In genomic region chr9:37349050-37349449, GRCm38 (mm10) we compare ENCODE assay signal across 7 mouse cellular contexts. TPM values are rescaled to one million over a fixed set of nuclear protein-coding genes. Genes with fewer than 3 reads are reported as not detected.
DNase-seq lines count a peak whose midpoint lies in the region; ATAC-seq and TF ChIP-seq lines count a peak whose summit lies in the region.

No protein-coding gene starts in this region.

- WGBS in lung, postnatal 0 days = 89% methylated on average over 3 of the region's 3 CpGs
- 89% methylated on average over 3 of the region's 3 CpGs for WGBS in forebrain, embryonic 11.5 days
- 88% methylated on average over 3 of the region's 3 CpGs for WGBS in limb, embryonic 13.5 days
- WGBS in stomach, embryonic 14.5 days = 92% methylated on average over 3 of the region's 3 CpGs

- no peaks in the 10 kb centered on the region for H3K9me3 ChIP-seq in lung, postnatal 0 days (ENCODE audit: low read length)
- H3K9me3 ChIP-seq in forebrain, embryonic 11.5 days (ENCODE audit: control insufficient read depth, low read length) = no peaks in the 10 kb centered on the region
- H3K9me3 ChIP-seq in limb, embryonic 13.5 days = no peaks in the 10 kb centered on the region
- H3K9me3 ChIP-seq in stomach, embryonic 14.5 days (ENCODE audit: control insufficient read depth, low read depth, low read length) = no peaks in the 10 kb centered on the region

- ATAC-seq in lung, postnatal 0 days = no peak
- no peak for ATAC-seq in forebrain, embryonic 11.5 days (replicated peaks; ENCODE audit: low FRiP score)
- ATAC-seq in limb, embryonic 13.5 days (ENCODE audit: low FRiP score, low read depth) = no peak
- ATAC-seq in stomach, embryonic 14.5 days (ENCODE audit: insufficient number of reproducible peaks, insufficient read depth, low FRiP score, low read depth) = no peak

- no peak for TF ChIP-seq EP300 in lung, postnatal 0 days (IDR thresholded peaks at IDR 0.05)

- H3K27ac ChIP-seq in lung, postnatal 0 days (ENCODE audit: low read length) = peak overlapping the region; percentile 84; the same call in 1 of the 2 replicates
- H3K27ac ChIP-seq in forebrain, embryonic 11.5 days (ENCODE audit: low read depth, low read length) = no peak overlapping the region
- no peak overlapping the region for H3K27ac ChIP-seq in limb, embryonic 13.5 days
- H3K27ac ChIP-seq in stomach, embryonic 14.5 days (ENCODE audit: low read length) = peak overlapping the region; percentile 92

- no peaks in the 10 kb centered on the region for H3K27me3 ChIP-seq in lung, postnatal 0 days (replicated peaks; ENCODE audit: insufficient read depth, low read length)
- H3K27me3 ChIP-seq in forebrain, embryonic 11.5 days (ENCODE audit: control insufficient read depth, insufficient read depth, low read length) = no peaks in the 10 kb centered on the region
- no peaks in the 10 kb centered on the region for H3K27me3 ChIP-seq in limb, embryonic 13.5 days
- no peaks in the 10 kb centered on the region for H3K27me3 ChIP-seq in stomach, embryonic 14.5 days (ENCODE audit: control insufficient read depth, insufficient read depth, low read length)

- H3K4me2 ChIP-seq in lung, postnatal 0 days (replicated peaks; ENCODE audit: low read depth, low read length) = peak overlapping the region; percentile 87
- peak overlapping the region; percentile 85; the same call in 1 of the 2 replicates for H3K4me2 ChIP-seq in forebrain, embryonic 11.5 days (ENCODE audit: low read depth, low read length, severe bottlenecking)
- H3K4me2 ChIP-seq in limb, embryonic 13.5 days (replicated peaks) = peak overlapping the region; percentile 89
- peak overlapping the region; percentile 79 for H3K4me2 ChIP-seq in stomach, embryonic 14.5 days (replicated peaks; ENCODE audit: low read depth, low read length)

- no peaks in the 10 kb centered on the region for H3K36me3 ChIP-seq in lung, postnatal 0 days (ENCODE audit: insufficient read depth, low read length)
- no peaks in the 10 kb centered on the region for H3K36me3 ChIP-seq in forebrain, embryonic 11.5 days (ENCODE audit: control insufficient read depth, insufficient read depth, low read length)
- H3K36me3 ChIP-seq in limb, embryonic 13.5 days = no peaks in the 10 kb centered on the region
- H3K36me3 ChIP-seq in stomach, embryonic 14.5 days (ENCODE audit: control insufficient read depth, insufficient read depth, low read length) = no peaks in the 10 kb centered on the region

- DNase-seq in lung, postnatal 0 days (ENCODE audit: low spot score) = no peak
- DNase-seq in lung, postnatal 14 days = no peak
- no peak for DNase-seq in forebrain, embryonic 11.5 days (ENCODE audit: low spot score)
- DNase-seq in embryo, embryonic 9.5 days (ENCODE audit: extremely low spot score) = no peak
- DNase-seq in frontal cortex, postnatal 14 days (ENCODE audit: low spot score in 2 of 2) = no peak

- TF ChIP-seq CTCF in lung, postnatal 0 days (IDR thresholded peaks at IDR 0.05) = no peak

- H3K4me1 ChIP-seq in lung, postnatal 0 days (ENCODE audit: insufficient read depth, low read depth, low read length) = peaks cover 9% of the 10 kb centered on the region; the same call in 1 of the 2 replicates
- no peaks in the 10 kb centered on the region for H3K4me1 ChIP-seq in forebrain, embryonic 11.5 days (replicated peaks; ENCODE audit: control insufficient read depth, insufficient read depth, low read length)
- H3K4me1 ChIP-seq in limb, embryonic 13.5 days = peaks cover 12% of the 10 kb centered on the region
- H3K4me1 ChIP-seq in stomach, embryonic 14.5 days (ENCODE audit: control insufficient read depth, insufficient read depth, low read length) = peaks cover 7% of the 10 kb centered on the region; the same call in 1 of the 2 replicates

- H3K4me3 ChIP-seq in lung, postnatal 0 days (ENCODE audit: low read depth, low read length) = peak overlapping the region; percentile 81; the same call in 1 of the 2 replicates
- H3K4me3 ChIP-seq in forebrain, embryonic 11.5 days (ENCODE audit: low read depth, low read length) = peak overlapping the region; percentile 73
- H3K4me3 ChIP-seq in limb, embryonic 13.5 days = peak overlapping the region; percentile 80
- peak overlapping the region; percentile 78 for H3K4me3 ChIP-seq in stomach, embryonic 14.5 days (ENCODE audit: low read depth, low read length)

- H3K9ac ChIP-seq in lung, postnatal 0 days (replicated peaks; ENCODE audit: low read depth) = peak overlapping the region; percentile 42; the same call in 1 of the 2 replicates
- peak overlapping the region; percentile 93 for H3K9ac ChIP-seq in forebrain, embryonic 11.5 days (ENCODE audit: low read length)
- H3K9ac ChIP-seq in limb, embryonic 13.5 days = peak overlapping the region; percentile 90; the same call in 1 of the 2 replicates
- H3K9ac ChIP-seq in stomach, embryonic 14.5 days (replicated peaks; ENCODE audit: low read depth, low read length) = peak overlapping the region; percentile 89; the same call in 1 of the 2 replicates

RNA-seq across cellular contexts. Expression of gene Ccdc15, which starts 0.8 kb away (rescaled TPM):
- polyA plus RNA-seq in lung, postnatal 0 days (2015; fragmentation: Nextera tagmentation; extraction: Ambion mirVana) = 4.5 and 5.8 TPM in 2 replicates
- 9.0 and 10.0 TPM in 2 replicates for polyA plus RNA-seq in forebrain, embryonic 11.5 days (2014; fragmentation: Nextera tagmentation; extraction: Ambion mirVana)
- 8.0 and 9.1 TPM in 2 replicates for polyA plus RNA-seq in limb, embryonic 13.5 days (2015; fragmentation: Nextera tagmentation; extraction: Ambion mirVana)
- polyA plus RNA-seq in stomach, embryonic 14.5 days (2014; fragmentation: Nextera tagmentation; extraction: Ambion mirVana) = 8.6 and 9.9 TPM in 2 replicates

RNA-seq across cellular contexts. Expression of gene Hepacam, which starts 18.1 kb away (rescaled TPM):
- polyA plus RNA-seq in lung, postnatal 0 days (2015; fragmentation: Nextera tagmentation; extraction: Ambion mirVana) = 0.81 and 1.2 TPM in 2 replicates
- 0.07 and 0.09 TPM in 2 replicates for polyA plus RNA-seq in forebrain, embryonic 11.5 days (2014; fragmentation: Nextera tagmentation; extraction: Ambion mirVana)
- polyA plus RNA-seq in limb, embryonic 13.5 days (2015; fragmentation: Nextera tagmentation; extraction: Ambion mirVana) = 0.11 TPM in 1 of 2 replicates, not detected in the other
- not detected in 2 replicates for polyA plus RNA-seq in stomach, embryonic 14.5 days (2014; fragmentation: Nextera tagmentation; extraction: Ambion mirVana)

RNA-seq across cellular contexts. Expression of gene Robo4, which starts 52.6 kb away (rescaled TPM):
- polyA plus RNA-seq in lung, postnatal 0 days (2015; fragmentation: Nextera tagmentation; extraction: Ambion mirVana) = 18.9 and 21.6 TPM in 2 replicates
- polyA plus RNA-seq in forebrain, embryonic 11.5 days (2014; fragmentation: Nextera tagmentation; extraction: Ambion mirVana) = 6.6 and 7.0 TPM in 2 replicates
- polyA plus RNA-seq in limb, embryonic 13.5 days (2015; fragmentation: Nextera tagmentation; extraction: Ambion mirVana) = 10.3 and 11.9 TPM in 2 replicates
- 8.9 and 12.0 TPM in 2 replicates for polyA plus RNA-seq in stomach, embryonic 14.5 days (2014; fragmentation: Nextera tagmentation; extraction: Ambion mirVana)

Comparison
In these comparisons a context has a peak if more than half of its experiments do, and no peak if none do; other contexts are left out.
1. H3K27ac ChIP-seq: peak in lung, postnatal 0 days (single experiment) and stomach, embryonic 14.5 days (single experiment); none in forebrain, embryonic 11.5 days (single experiment) and limb, embryonic 13.5 days (single experiment).
2. H3K9ac ChIP-seq: peak in every context shown above with its lines; median percentile 93 in forebrain, embryonic 11.5 days; 90 in limb, embryonic 13.5 days; 89 in stomach, embryonic 14.5 days; 42 in lung, postnatal 0 days.
3. Peak in every context shown above with its lines, with median percentiles within 50 percentile points of each other: H3K4me2 ChIP-seq and H3K4me3 ChIP-seq.